Mouse (Mus musculus) adrenal gland (tissue): Measurements from ENCODE around the gene Ttc7b.

Experiments
- intact Hi-C: fragments of 180-260 bp; cut with DNase I; formaldehyde crosslinking; loops from one replicate; pipeline ENCODE4 v1.15.1; 2025

Ttc7b gene

DNA sequence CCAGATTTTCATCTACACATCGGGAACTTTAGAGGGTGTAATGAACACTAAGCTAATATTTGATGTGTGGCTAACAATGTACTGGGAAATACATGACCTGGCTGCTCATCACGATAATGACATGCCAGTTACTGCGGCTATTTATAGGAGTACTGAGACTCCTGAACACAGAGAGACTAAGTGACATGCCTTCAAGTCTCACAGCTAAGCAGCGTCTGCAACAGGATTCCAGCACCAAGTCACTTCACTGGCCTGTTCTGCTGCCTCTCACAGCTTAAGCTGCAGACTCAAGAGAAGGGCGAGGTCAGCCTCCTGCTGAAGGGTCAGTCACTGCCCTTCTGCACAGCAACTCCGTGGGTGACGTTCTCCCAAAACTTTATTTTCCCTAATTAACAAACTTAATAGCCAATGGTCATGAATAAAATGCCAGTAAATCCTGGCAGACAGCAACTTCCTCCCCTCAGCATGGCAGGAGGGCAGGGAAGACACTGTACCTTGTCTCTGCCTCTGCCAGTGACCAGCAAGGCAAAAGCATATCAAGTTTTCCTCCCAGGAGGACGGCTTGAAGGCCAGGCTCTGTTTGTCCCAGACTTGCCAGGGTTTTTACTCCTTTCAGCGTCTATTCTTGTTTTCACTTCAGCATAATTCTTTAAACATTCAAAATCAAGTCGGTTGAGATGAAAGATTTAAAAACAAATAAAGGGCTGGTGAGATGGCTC, 64.2 kb downstream of the Ttc7b start:
- intact Hi-C loops: no loop called here

DNA sequence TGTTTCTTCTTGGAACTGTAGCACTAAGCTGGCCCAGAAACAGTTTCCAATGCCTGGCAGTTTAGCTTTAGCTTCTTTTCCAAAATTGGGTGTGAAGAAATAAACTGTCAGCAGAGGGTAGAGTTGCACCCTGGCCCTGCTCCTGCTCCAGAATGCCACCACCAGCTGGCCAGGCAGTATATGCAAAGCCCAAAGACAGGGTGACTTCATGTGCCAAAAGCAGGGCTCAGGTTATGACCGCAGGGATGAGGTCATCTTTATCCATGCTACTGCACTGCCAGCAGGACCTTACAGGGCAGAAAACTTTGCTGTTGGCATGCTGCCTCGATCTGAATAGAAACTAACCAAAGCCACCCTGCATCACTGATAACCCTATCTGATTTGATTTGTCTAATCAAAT, 65.2 kb downstream of the Ttc7b start:
- intact Hi-C loops: no loop called here

DNA sequence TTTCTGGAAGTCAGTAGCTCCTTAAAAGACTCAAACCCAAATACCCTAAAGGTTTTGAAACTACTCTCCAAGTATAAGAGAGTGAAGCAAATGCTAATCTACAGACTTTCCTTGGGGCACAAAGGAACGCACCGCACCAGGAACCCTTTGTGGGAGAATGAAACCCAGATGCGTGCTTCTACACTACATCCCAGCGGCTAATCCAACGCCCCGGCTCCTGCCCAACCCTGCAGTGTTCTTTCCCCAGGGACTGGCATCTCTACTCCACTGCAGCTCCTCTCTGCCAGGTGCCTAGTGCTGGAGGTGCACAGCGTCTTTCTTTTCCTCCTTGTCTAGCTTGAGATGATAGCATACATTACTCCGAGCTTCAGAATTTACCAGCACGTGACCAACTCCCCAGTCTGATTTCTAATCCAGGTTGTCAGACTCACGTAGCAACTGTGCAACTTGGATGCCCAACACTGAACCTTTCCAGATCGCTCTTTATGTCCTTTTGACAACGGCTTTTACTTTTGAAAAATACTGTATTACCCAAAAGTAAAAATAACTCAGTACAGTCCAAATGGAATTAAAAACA, 72.8 kb downstream of the Ttc7b start:
- intact Hi-C loops: no loop called here

- intact Hi-C loops: no loop called here
Observed at GRCm38 (mm10) chr12:100447161-100447560, 73.5 kb downstream of the Ttc7b start.

DNA sequence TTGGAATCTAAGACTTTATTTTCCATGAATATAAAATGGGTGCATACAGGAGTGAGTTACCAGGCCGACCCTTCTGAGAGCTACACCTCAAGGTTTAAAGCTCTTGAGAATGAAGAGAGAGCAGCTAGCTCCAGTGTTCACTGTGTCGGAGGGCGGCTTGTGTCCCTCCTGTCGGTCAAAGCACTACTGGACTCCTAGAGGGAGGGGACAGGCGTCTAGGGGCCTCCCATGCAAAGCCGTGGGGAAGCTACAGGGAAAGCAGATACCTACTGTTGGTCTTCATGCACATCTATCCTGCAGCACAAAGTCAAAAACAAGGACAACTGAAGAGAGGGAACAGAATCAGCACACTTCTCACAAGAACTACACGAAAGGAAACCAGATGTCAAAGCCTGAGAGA, 74.9 kb downstream of the Ttc7b start:
- intact Hi-C loops: no loop called here

- intact Hi-C loops: no loop called here
Observed at GRCm38 (mm10) chr12:100445271-100445670, 75.4 kb downstream of the Ttc7b start.

DNA sequence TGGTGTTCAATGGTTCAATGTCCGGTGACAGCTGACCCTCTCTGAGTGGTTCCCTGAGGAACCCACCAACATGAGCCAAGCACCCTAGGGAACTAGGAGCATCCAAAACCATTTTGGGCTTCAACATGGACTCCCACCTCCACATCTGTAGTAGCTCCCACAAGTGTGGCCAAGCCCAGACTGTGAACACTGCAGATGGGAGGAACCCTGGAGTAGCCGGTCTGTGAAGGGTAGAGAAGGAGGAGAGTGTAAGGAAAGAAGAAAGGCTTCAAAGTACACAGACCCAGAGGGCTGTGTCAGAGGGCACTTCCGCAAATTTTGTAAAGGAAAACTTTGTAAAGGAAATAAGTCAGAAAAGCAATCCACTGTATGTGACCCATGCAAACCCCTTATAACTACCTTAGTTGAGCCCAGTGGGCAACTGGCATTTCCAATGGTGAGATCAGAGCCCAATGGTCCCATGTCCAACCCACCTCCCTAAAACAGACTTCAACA, 75.9 kb downstream of the Ttc7b start:
- intact Hi-C loops: no loop called here

DNA sequence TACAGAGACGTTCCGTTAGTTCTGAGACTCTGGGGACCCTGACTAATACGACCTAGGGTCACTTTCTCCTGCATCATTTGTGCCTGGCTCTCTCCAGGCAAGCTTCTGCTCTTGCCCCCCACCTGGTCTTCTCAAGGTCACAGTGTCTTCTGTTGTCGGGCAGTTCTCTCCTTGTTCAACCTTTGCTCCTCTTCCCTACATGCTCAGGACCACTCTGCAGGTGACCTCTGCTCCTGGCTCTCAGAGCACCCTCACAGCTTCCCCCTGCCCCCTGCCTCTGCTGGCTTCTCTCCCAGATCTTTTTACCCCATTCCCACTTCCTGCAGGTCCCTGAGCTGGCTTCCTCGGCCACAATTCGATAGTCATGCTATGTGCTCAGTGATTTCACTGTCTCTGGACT, 77.2 kb downstream of the Ttc7b start:
- intact Hi-C loops: no loop called here

GRCm38 (mm10) chr12:100441609-100442008, 79.0 kb downstream of the Ttc7b start:
- intact Hi-C loops: no loop called here

DNA sequence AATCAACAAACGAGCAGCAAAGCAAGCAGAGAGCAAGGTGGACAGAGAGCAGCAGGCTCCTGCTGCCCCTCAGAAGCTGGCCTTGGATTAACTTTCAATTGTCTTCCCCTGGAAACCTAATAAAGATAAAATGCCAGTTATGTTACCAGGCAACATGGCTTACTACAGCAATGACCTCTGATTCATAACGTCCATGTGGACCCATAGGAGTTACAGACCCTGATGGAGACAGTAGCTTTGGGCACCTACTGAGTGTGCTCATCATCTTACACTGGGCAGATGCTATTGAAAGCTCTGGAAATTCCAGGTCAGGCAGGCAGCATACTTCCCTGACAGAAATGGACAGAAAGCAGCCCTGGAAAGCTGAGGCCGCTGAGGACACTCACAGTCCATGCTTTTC, 80.7 kb downstream of the Ttc7b start:
- intact Hi-C loops: no loop called here

- intact Hi-C loops: no loop called here
Observed at GRCm38 (mm10) chr12:100439145-100439755, 81.4 kb downstream of the Ttc7b start.

DNA sequence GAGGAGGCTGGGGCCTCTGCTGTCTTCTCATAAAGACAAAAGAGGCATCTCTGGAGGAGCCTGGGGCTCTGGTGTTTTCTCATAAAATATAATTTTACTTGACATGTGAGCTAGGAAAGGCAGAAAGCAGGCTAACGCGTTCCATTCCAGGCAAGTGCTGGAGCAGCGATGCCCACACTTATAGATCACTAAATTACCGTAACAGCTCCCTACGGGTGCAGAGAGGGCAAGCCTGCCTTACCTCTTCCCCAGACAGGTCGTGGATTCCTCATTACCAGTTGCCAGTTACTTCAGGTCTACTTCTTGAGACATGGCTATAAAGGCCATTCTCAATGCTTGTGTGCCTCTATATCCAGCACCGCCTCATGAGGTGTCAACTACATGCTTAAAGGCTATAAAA, 82.1 kb downstream of the Ttc7b start:
- intact Hi-C loops: no loop called here

- intact Hi-C loops: no loop called here
Observed at GRCm38 (mm10) chr12:100437862-100438261, 82.8 kb downstream of the Ttc7b start.

GRCm38 (mm10) chr12:100435763-100436162, 84.9 kb downstream of the Ttc7b start:
- intact Hi-C loops: no loop called here

DNA sequence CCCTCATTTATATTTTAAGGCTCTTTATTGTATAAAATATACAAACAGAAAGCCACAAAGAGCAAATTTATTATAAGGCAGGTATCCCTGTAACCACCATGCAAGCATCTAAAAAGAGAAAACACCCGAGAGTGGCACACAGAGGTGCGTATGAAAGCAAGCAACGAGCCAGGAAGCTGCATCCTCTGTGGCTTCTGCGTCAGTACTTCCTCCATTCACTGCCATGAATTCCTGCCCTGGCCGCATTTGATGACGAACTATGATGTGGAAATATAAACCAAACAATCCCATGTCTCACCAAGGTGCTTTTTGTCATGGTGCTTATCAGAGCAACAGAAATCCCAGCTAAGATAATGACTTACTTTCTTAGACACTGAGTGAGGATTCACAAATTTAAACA, 88.8 kb downstream of the Ttc7b start:
- intact Hi-C loops: no loop called here

DNA sequence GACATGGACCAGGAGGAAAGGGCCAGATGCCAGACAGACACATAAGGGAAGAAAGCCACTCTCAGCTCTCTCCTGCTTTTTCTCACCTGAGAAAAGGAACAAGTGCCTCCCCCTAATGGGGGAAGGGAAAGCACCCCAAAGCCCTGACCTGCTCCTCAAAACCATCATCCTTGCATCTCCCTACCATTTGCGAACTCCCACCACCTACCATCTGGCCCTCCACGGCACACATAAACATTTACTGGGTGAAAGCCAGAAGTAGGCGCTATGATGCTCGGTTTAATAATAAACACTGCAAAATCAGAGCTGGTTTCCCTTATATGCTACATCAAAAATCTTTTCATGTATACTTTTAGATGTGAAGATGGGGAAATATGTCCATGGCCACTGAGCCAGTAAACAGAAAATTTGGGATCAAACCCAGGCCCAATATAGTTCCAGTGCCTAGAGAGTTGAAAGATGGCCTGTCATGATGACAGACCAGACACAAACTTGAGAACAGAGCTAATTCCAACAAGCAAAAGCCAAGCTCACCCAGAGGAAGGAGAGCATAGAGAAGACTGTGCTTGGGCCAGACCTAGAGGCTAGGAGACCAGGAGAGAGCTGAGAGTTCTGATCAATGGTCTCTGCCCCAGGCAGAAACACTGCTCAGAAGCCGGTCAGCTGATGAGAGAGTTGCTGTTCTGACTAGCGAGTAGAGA, 91.1 kb downstream of the Ttc7b start:
- intact Hi-C loops: no loop called here

- intact Hi-C loops: no loop called here
Observed at GRCm38 (mm10) chr12:100428183-100428582, 92.4 kb downstream of the Ttc7b start.

- intact Hi-C loops: no loop called here
Observed at GRCm38 (mm10) chr12:100426212-100426611, 94.4 kb downstream of the Ttc7b start.

- intact Hi-C loops: no loop called here
Observed at GRCm38 (mm10) chr12:100425028-100425427, 95.6 kb downstream of the Ttc7b start.

DNA sequence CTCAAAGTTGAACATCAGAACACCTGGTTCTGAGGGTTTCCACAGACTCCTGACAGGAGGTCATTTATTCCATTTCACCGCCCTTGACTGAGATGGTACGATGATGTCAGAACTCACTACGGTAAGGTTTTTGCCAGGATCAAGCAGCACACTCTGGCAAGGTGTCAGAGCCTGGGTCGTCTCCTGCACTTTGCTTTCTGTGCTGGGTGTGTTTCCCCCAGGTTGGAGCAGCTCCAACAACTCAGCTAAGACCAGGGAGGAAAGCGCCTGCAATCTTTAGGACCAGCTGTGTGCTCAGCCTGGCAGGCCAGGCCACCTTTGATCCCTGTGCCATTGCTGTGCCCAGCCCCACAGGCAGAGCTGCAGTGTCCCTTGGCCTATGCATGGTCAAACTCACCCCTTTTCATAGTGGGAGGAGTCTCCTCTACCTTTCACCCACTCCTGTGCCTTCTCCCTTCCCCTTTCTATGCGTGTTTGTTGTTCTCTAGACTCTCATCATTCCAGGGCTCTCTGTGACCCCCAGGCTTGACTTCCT, 98.3 kb downstream of the Ttc7b start:
- intact Hi-C loops: loop anchor here (5.0 kb wide), 1 partner anchor 225 kb away; the partner anchor contains the start of gene Calm1

- intact Hi-C loops: loop anchor here (5.0 kb wide), 1 partner anchor 224 kb away; the partner anchor contains the start of gene Calm1
Observed at GRCm38 (mm10) chr12:100421538-100421937, 99.1 kb downstream of the Ttc7b start.

DNA sequence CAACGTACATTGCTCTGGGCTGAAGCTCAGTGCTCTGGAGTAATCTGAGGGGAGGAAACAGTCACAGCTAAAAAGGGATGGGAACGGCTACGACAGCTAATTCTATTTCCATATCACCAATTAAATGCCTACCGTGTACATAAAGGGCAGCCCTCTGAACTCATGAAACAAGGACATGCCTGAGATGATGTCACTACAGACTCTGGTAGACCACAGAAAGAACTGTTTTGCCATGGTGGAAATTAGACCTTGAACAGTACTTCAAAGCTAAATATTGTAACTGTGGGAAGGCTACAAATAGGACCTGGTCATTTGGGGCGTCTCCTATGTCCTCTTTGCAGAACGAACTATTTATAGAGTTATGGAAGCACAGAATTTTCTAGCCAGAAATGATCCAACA, 99.7 kb downstream of the Ttc7b start:
- intact Hi-C loops: loop anchor here (5.0 kb wide), 1 partner anchor 224 kb away; the partner anchor contains the start of gene Calm1
